Mouse (Mus musculus) gastrocnemius, postnatal 36 days (tissue): ENCODE measurements around the gene 1700030J22Rik. TPM values are rescaled to one million over a fixed set of nuclear protein-coding genes. Genes with fewer than 3 reads are reported as not detected.

Experiments
- DNase-seq, 2 experiments: peaks; one replicate each; pipeline ENCODE4 v3.0.0; 2022
- intact Hi-C: fragments of 180-260 bp; cut with DNase I; formaldehyde crosslinking; loops from one replicate; pipeline ENCODE4 v1.15.1; 2025
- total RNA-seq, 2 experiments: library from RNA; stranded (reverse); gene quantifications; 2 replicates each; pipeline ENCODE4 v1.2.3; 2021

1700030J22Rik gene
- total RNA-seq, 2 experiments from 2014 or later, result 0.18 to 0.27 TPM

GRCm38 (mm10) chr8:116921005-116921336 is 57.8 kb downstream of the 1700030J22Rik start:
- DNase-seq, result peak in 1 of 2 experiments; percentile 12
- intact Hi-C loops, result loop anchor here (2.0 kb wide), 1 partner anchor 58 kb away; the partner anchor contains the start of gene 1700030J22Rik

Other genes with a start within 250 kb of the 1700030J22Rik start
- gene Cdyl2, start 246.0 kb downstream of the 1700030J22Rik start, total RNA-seq, result 1 to 10 TPM; 2.1 to 2.8 TPM
- 10 to 100 TPM; 23.1 to 30.7 TPM for gene Cmc2, start 57.5 kb downstream of the 1700030J22Rik start, total RNA-seq
- under 1 TPM; 0.56 to 0.64 TPM for gene Cenpn, start 57.2 kb downstream of the 1700030J22Rik start, total RNA-seq
- gene Atmin, start 35.6 kb downstream of the 1700030J22Rik start, total RNA-seq, result 10 to 100 TPM; 16.9 to 18.9 TPM
- 10 to 100 TPM; 35.7 to 39.4 TPM for gene Gcsh, start 14.6 kb upstream of the 1700030J22Rik start, total RNA-seq
- under 1 TPM; 0.13 to 0.15 TPM for gene Pkd1l2, start 103.5 kb upstream of the 1700030J22Rik start, total RNA-seq
- gene Bco1, start 116.9 kb upstream of the 1700030J22Rik start, total RNA-seq, result under 1 TPM in 1 of 2 experiments, not detected in 1; 0.15 TPM
- gene Gan, start 179.2 kb upstream of the 1700030J22Rik start, total RNA-seq, result 1 to 10 TPM; 3.9 to 4.5 TPM